Mouse (Mus musculus) forebrain, embryonic 14.5 days (tissue): ENCODE measurements around the gene Zfp143. TPM values are rescaled to one million over a fixed set of nuclear protein-coding genes. Genes with fewer than 3 reads are reported as not detected.

Source experiments
- ATAC-seq: fragments of 200-750 bp; cut with Nextera tagmentation; 2 replicates; pipeline ENCODE4 v1.8.0; 2017; ENCODE audit warnings: mild to moderate bottlenecking, moderate library complexity
- DNase-seq: peaks from one replicate; pipeline ENCODE4 v3.0.0-alpha.2; 2015; ENCODE audit warnings: low spot score
- H3K27ac ChIP-seq: fragments of 300-500 bp; sonication (generic); 2 replicates; pipeline ENCODE4 v1.5.1; 2014; ENCODE audit warnings: low read depth, mild to moderate bottlenecking, control low read depth, low read length, moderate library complexity
- H3K27me3 ChIP-seq: fragments of 300-500 bp; sonication (generic); replicated peaks from 2 replicates; pipeline ENCODE4 v1.6.1; 2014; ENCODE audit warnings: low read length, control low read depth, mixed read lengths; ENCODE audit not compliant: control insufficient read depth, insufficient read depth
- H3K36me3 ChIP-seq: fragments of 300-500 bp; sonication (generic); 2 replicates; pipeline ENCODE4 v1.6.1; 2014; ENCODE audit warnings: low read length, control low read depth; ENCODE audit not compliant: control insufficient read depth, insufficient read depth
- H3K4me1 ChIP-seq: fragments of 300-500 bp; sonication (generic); 2 replicates; pipeline ENCODE4 v1.6.1; 2014; ENCODE audit warnings: antibody characterized with exemption, low read length, control low read depth; ENCODE audit not compliant: control insufficient read depth, insufficient read depth
- H3K4me2 ChIP-seq: fragments of 300-500 bp; sonication (generic); 2 replicates; pipeline ENCODE4 v1.6.1; 2014; ENCODE audit warnings: mild to moderate bottlenecking, control low read depth, low read length
- H3K4me3 ChIP-seq: fragments of 300-500 bp; sonication (generic); 2 replicates; pipeline ENCODE4 v1.5.1; 2014; ENCODE audit warnings: low read depth, low read length, control low read depth
- H3K9ac ChIP-seq: fragments of 300-500 bp; sonication (generic); 2 replicates; pipeline ENCODE4 v1.6.1; 2014; ENCODE audit warnings: mild to moderate bottlenecking, low read length, control low read depth, moderate library complexity
- H3K9me3 ChIP-seq: fragments of 300-500 bp; sonication (generic); replicated peaks from 2 replicates; pipeline ENCODE4 v1.6.1; 2016; ENCODE audit warnings: low read length, control low read depth, mixed read lengths; ENCODE audit not compliant: control insufficient read depth
- WGBS: fragments of 180-500 bp; shearing (Covaris S2); extraction: QIAGEN DNeasy Blood & Tissue Kit; methylation state at CpG from one replicate; pipeline ENCODE4 v1.1.7; 2014; 5-methylcytosine and 5-hydroxymethylcytosine counted together
- polyA plus RNA-seq: library from polyadenylated mRNA; unstranded; fragments of >200 nt; fragmentation: Nextera tagmentation; extraction: Ambion mirVana; gene quantifications from 2 replicates; pipeline ENCODE4 v1.2.1, GENCODE M21; 2014

Gene Zfp143
- 27.1 and 27.3 TPM in 2 replicates for polyA plus RNA-seq

- ATAC-seq, result peak; percentile 98
- under 1% methylated on average over 34 of the region's 34 CpGs for WGBS
- peaks cover 9% of the 10 kb centered on the region for H3K36me3 ChIP-seq
These were observed at the start of gene Zfp143 for GRCm38 (mm10) chr7:110061199-110061751. Zfp143 (plus strand) TSS chr7:110061217.

GRCm38 (mm10) chr7:110011417-110011816, 49.6 kb upstream of the Zfp143 start:
- 64% methylated on average over 1 of the region's 1 CpGs for WGBS
- DNase-seq, result no peak

More at GRCm38 (mm10) chr7:110061199-110061751, at the start of gene Zfp143:
- Histone ChIP-seq H3K9me3 (no peaks in the 10 kb centered on the region), H3K9ac (peak within 1 kb of the TSS; percentile 99), H3K4me2 (peak within 1 kb of the TSS; percentile 75), H3K27ac (peak within 1 kb of the TSS; percentile 100), H3K27me3 (no peaks in the 10 kb centered on the region), H3K4me1 (peaks cover 9% of the 10 kb centered on the region), H3K4me3 (peak within 1 kb of the TSS; percentile 76)
- peak; percentile 100 for DNase-seq

GRCm38 (mm10) chr7:110014272-110014671, 46.7 kb upstream of the Zfp143 start:
- no peaks in the 10 kb centered on the region for H3K27me3 ChIP-seq
- WGBS, result 85% methylated on average over 5 of the region's 5 CpGs
- DNase-seq (no peak), ATAC-seq (no peak)
- H3K27ac ChIP-seq, result no peak overlapping the region
- no peaks in the 10 kb centered on the region for H3K9me3 ChIP-seq
- no peaks in the 10 kb centered on the region for H3K36me3 ChIP-seq
- H3K4me3 ChIP-seq, result no peak overlapping the region
- H3K4me1 ChIP-seq, result 0 out of 2 replicates have a peak, but pooled peaks cover 3% of the 10 kb centered on the region
- H3K9ac ChIP-seq, result no peak overlapping the region
- no peak overlapping the region for H3K4me2 ChIP-seq

More at GRCm38 (mm10) chr7:110011417-110011816, 49.6 kb upstream of the Zfp143 start:
- ATAC-seq, result no peak
- no peaks in the 10 kb centered on the region for H3K27me3 ChIP-seq
- no peak overlapping the region for H3K4me3 ChIP-seq
- no peak overlapping the region for H3K27ac ChIP-seq
- H3K36me3 ChIP-seq, result no peaks in the 10 kb centered on the region
- no peak overlapping the region for H3K4me2 ChIP-seq
- no peak overlapping the region for H3K9ac ChIP-seq
- H3K4me1 ChIP-seq, result no peaks in the 10 kb centered on the region
- no peaks in the 10 kb centered on the region for H3K9me3 ChIP-seq

GRCm38 (mm10) chr7:110018117-110018630, 42.8 kb upstream of the Zfp143 start, which contains the start of gene Ipo7:
Ipo7 (plus strand) TSS chr7:110018274.
- Histone ChIP-seq H3K4me1 (peaks cover 9% of the 10 kb centered on the region; the same call in 1 of the 2 replicates), H3K4me3 (peak within 1 kb of the TSS; percentile 100), H3K4me2 (peak within 1 kb of the TSS; percentile 92), H3K36me3 (no peaks in the 10 kb centered on the region), H3K9ac (peak within 1 kb of the TSS; percentile 96), H3K27ac (peak within 1 kb of the TSS; percentile 90), H3K27me3 (no peaks in the 10 kb centered on the region), H3K9me3 (no peaks in the 10 kb centered on the region)
- under 1% methylated on average over 48 of the region's 48 CpGs for WGBS
- ATAC-seq (peak; percentile 99), DNase-seq (peak; percentile 96)

GRCm38 (mm10) chr7:110018631-110019482, 42.2 kb upstream of the Zfp143 start:
- peak; percentile 76 for ATAC-seq
- DNase-seq, result peak; percentile 10

GRCm38 (mm10) chr7:110023553-110023952, 37.5 kb upstream of the Zfp143 start:
- Histone ChIP-seq H3K27ac (no peak overlapping the region), H3K36me3 (no peaks in the 10 kb centered on the region), H3K4me3 (no peak overlapping the region), H3K4me2 (no peak overlapping the region), H3K4me1 (peaks cover 9% of the 10 kb centered on the region; the same call in 1 of the 2 replicates), H3K9ac (no peak overlapping the region), H3K27me3 (no peaks in the 10 kb centered on the region), H3K9me3 (no peaks in the 10 kb centered on the region; the same call in 1 of the 2 replicates)
- 93% methylated on average over 1 of the region's 1 CpGs for WGBS
- ATAC-seq, result no peak
- DNase-seq, result no peak

More at GRCm38 (mm10) chr7:110018631-110019482, 42.2 kb upstream of the Zfp143 start:
- H3K4me2 ChIP-seq, result peak overlapping the region; percentile 92
- no peaks in the 10 kb centered on the region for H3K9me3 ChIP-seq
- peaks cover 9% of the 10 kb centered on the region; the same call in 1 of the 2 replicates for H3K4me1 ChIP-seq
- under 1% methylated on average over 42 of the region's 42 CpGs for WGBS
- no peaks in the 10 kb centered on the region for H3K36me3 ChIP-seq
- peak overlapping the region; percentile 100 for H3K4me3 ChIP-seq
- H3K27me3 ChIP-seq, result no peaks in the 10 kb centered on the region
- peak overlapping the region; percentile 90 for H3K27ac ChIP-seq
- H3K9ac ChIP-seq, result peak overlapping the region; percentile 96

GRCm38 (mm10) chr7:110026594-110026993, 34.4 kb upstream of the Zfp143 start:
- no peak for DNase-seq
- WGBS, result 74% methylated on average over 2 of the region's 2 CpGs
- Histone ChIP-seq H3K4me3 (no peak overlapping the region), H3K9ac (no peak overlapping the region), H3K4me1 (no peaks in the 10 kb centered on the region), H3K27me3 (no peaks in the 10 kb centered on the region), H3K9me3 (no peaks in the 10 kb centered on the region; the same call in 1 of the 2 replicates), H3K4me2 (no peak overlapping the region), H3K27ac (no peak overlapping the region), H3K36me3 (peaks cover 18% of the 10 kb centered on the region)
- ATAC-seq, result no peak

GRCm38 (mm10) chr7:110028826-110029225, 32.2 kb upstream of the Zfp143 start:
- H3K9me3 ChIP-seq, result no peaks in the 10 kb centered on the region; the same call in 1 of the 2 replicates
- 54% methylated on average over 1 of the region's 1 CpGs for WGBS
- ATAC-seq, result peak; percentile 37; the same call in 1 of the 2 replicates

More at GRCm38 (mm10) chr7:110028826-110029225, 32.2 kb upstream of the Zfp143 start:
- peaks cover 35% of the 10 kb centered on the region for H3K36me3 ChIP-seq
- H3K27ac ChIP-seq, result no peak overlapping the region
- no peak overlapping the region for H3K4me3 ChIP-seq
- peak; percentile 62 for DNase-seq
- no peaks in the 10 kb centered on the region for H3K27me3 ChIP-seq
- no peak overlapping the region for H3K4me2 ChIP-seq
- H3K9ac ChIP-seq, result no peak overlapping the region
- no peaks in the 10 kb centered on the region for H3K4me1 ChIP-seq
